Mouse (Mus musculus) intestine, embryonic 14.5 days (tissue): ENCODE measurements at regions not wholly inside any gene's neighbourhood (a gene's known extent, or its start where the extent isn't known, plus 50 kb on each side); places are given as distances from the start of the nearest gene placed in this dataset.

Experiments used
- ATAC-seq: fragments of 200-750 bp; cut with Nextera tagmentation; replicated peaks from 2 replicates; pipeline ENCODE4 v1.8.0; 2017; ENCODE audit warnings: low read depth, moderate number of reproducible peaks, moderate TSS enrichment, moderate library complexity; ENCODE audit not compliant: low FRiP score, low TSS enrichment
- DNase-seq: peaks from one replicate; pipeline ENCODE4 v3.0.0-alpha.2; 2018; ENCODE audit warnings: low spot score
- H3K27ac ChIP-seq: fragments of 300-500 bp; sonication (generic); 2 replicates; pipeline ENCODE4 v1.5.1; 2014; ENCODE audit warnings: low read depth, mild to moderate bottlenecking, control low read depth
- H3K27me3 ChIP-seq: fragments of 300-500 bp; sonication (generic); replicated peaks from 2 replicates; pipeline ENCODE4 v1.6.1; 2014; ENCODE audit warnings: low read length, control low read depth; ENCODE audit not compliant: control insufficient read depth, insufficient read depth
- H3K36me3 ChIP-seq: fragments of 300-500 bp; sonication (generic); 2 replicates; pipeline ENCODE4 v1.6.1; 2014; ENCODE audit warnings: low read length, control low read depth; ENCODE audit not compliant: control insufficient read depth, insufficient read depth
- H3K4me1 ChIP-seq: fragments of 300-500 bp; sonication (generic); replicated peaks from 2 replicates; pipeline ENCODE4 v1.6.1; 2014; ENCODE audit warnings: low read length, control low read depth, mixed read lengths; ENCODE audit not compliant: control insufficient read depth, insufficient read depth
- H3K4me2 ChIP-seq: fragments of 300-500 bp; sonication (generic); 2 replicates; pipeline ENCODE4 v1.6.1; 2014; ENCODE audit warnings: low read length
- H3K4me3 ChIP-seq: fragments of 300-500 bp; sonication (generic); 2 replicates; pipeline ENCODE4 v1.5.1; 2014; ENCODE audit warnings: low read depth, low read length, control low read depth, mixed read lengths
- H3K9ac ChIP-seq: fragments of 300-500 bp; sonication (generic); 2 replicates; pipeline ENCODE4 v1.6.1; 2014; ENCODE audit warnings: mild to moderate bottlenecking, low read length
- H3K9me3 ChIP-seq: fragments of 300-500 bp; sonication (generic); 2 replicates; pipeline ENCODE4 v1.6.1; 2016; ENCODE audit warnings: low read length, control low read depth; ENCODE audit not compliant: control insufficient read depth
- WGBS: fragments of 180-500 bp; shearing (Covaris S2); extraction: QIAGEN DNeasy Blood & Tissue Kit; methylation state at CpG from one replicate; pipeline ENCODE4 v1.1.7; 2014; 5-methylcytosine and 5-hydroxymethylcytosine counted together

GRCm38 (mm10) chr15:88288051-88288450, 312.1 kb upstream of the Zdhhc25 start:
- Histone ChIP-seq H3K27ac (no peak overlapping the region), H3K9ac (no peak overlapping the region), H3K9me3 (no peaks in the 10 kb centered on the region), H3K36me3 (no peaks in the 10 kb centered on the region), H3K4me2 (no peak overlapping the region), H3K27me3 (peaks cover 7% of the 10 kb centered on the region; the same call in 1 of the 2 replicates), H3K4me3 (no peak overlapping the region), H3K4me1 (no peaks in the 10 kb centered on the region)
- no peak for ATAC-seq
- no peak for DNase-seq
- WGBS, result 29% methylated on average over 16 of the region's 16 CpGs

- H3K27ac ChIP-seq, result no peak overlapping the region
- H3K27me3 ChIP-seq, result peaks cover 7% of the 10 kb centered on the region; the same call in 1 of the 2 replicates
- no peaks in the 10 kb centered on the region for H3K9me3 ChIP-seq
- no peak overlapping the region for H3K4me2 ChIP-seq
- H3K36me3 ChIP-seq, result no peaks in the 10 kb centered on the region
- H3K9ac ChIP-seq, result no peak overlapping the region
- WGBS, result 45% methylated on average over 3 of the region's 3 CpGs
- no peaks in the 10 kb centered on the region for H3K4me1 ChIP-seq
- H3K4me3 ChIP-seq, result no peak overlapping the region
- DNase-seq (no peak), ATAC-seq (no peak)
Observed at GRCm38 (mm10) chr15:88288696-88289095, 311.4 kb upstream of the Zdhhc25 start.

- no peaks in the 10 kb centered on the region for H3K4me1 ChIP-seq
- no peak overlapping the region for H3K27ac ChIP-seq
- H3K27me3 ChIP-seq, result peaks cover 7% of the 10 kb centered on the region; the same call in 1 of the 2 replicates
- ATAC-seq (no peak), DNase-seq (no peak)
- no peaks in the 10 kb centered on the region for H3K36me3 ChIP-seq
- H3K9me3 ChIP-seq, result no peaks in the 10 kb centered on the region
- 20% methylated on average over 20 of the region's 20 CpGs for WGBS
- H3K9ac ChIP-seq, result no peak overlapping the region
- no peak overlapping the region for H3K4me3 ChIP-seq
- no peak overlapping the region for H3K4me2 ChIP-seq
Observed at GRCm38 (mm10) chr15:88290740-88291363, 309.2 kb upstream of the Zdhhc25 start.

GRCm38 (mm10) chr15:88299061-88299460, 301.0 kb upstream of the Zdhhc25 start:
- no peak overlapping the region for H3K9ac ChIP-seq
- no peak for ATAC-seq
- no peak overlapping the region for H3K4me2 ChIP-seq
- H3K9me3 ChIP-seq, result no peaks in the 10 kb centered on the region
- no peaks in the 10 kb centered on the region for H3K27me3 ChIP-seq
- WGBS, result 60% methylated on average over 6 of the region's 6 CpGs
- no peaks in the 10 kb centered on the region for H3K4me1 ChIP-seq
- no peak for DNase-seq
- H3K36me3 ChIP-seq, result no peaks in the 10 kb centered on the region
- no peak overlapping the region for H3K27ac ChIP-seq
- H3K4me3 ChIP-seq, result no peak overlapping the region

GRCm38 (mm10) chr15:88311158-88311557, 288.9 kb upstream of the Zdhhc25 start:
- H3K4me2 ChIP-seq, result no peak overlapping the region
- WGBS, result 72% methylated on average over 8 of the region's 8 CpGs
- no peaks in the 10 kb centered on the region for H3K4me1 ChIP-seq
- no peak overlapping the region for H3K27ac ChIP-seq
- no peaks in the 10 kb centered on the region for H3K36me3 ChIP-seq
- DNase-seq, result no peak
- no peak overlapping the region for H3K9ac ChIP-seq
- no peaks in the 10 kb centered on the region for H3K27me3 ChIP-seq
- no peaks in the 10 kb centered on the region for H3K9me3 ChIP-seq
- no peak for ATAC-seq
- no peak overlapping the region for H3K4me3 ChIP-seq

GRCm38 (mm10) chr15:88314810-88315459, 285.2 kb upstream of the Zdhhc25 start:
- H3K9ac ChIP-seq, result no peak overlapping the region

GRCm38 (mm10) chr15:88318048-88318447, 282.1 kb upstream of the Zdhhc25 start:
- DNase-seq, result no peak
- Histone ChIP-seq H3K4me2 (no peak overlapping the region), H3K36me3 (no peaks in the 10 kb centered on the region), H3K9me3 (no peaks in the 10 kb centered on the region), H3K27me3 (no peaks in the 10 kb centered on the region), H3K27ac (no peak overlapping the region), H3K9ac (no peak overlapping the region), H3K4me1 (no peaks in the 10 kb centered on the region), H3K4me3 (no peak overlapping the region)
- WGBS, result 44% methylated on average over 8 of the region's 8 CpGs
- ATAC-seq, result no peak

More at GRCm38 (mm10) chr15:88314810-88315459, 285.2 kb upstream of the Zdhhc25 start:
- no peaks in the 10 kb centered on the region for H3K27me3 ChIP-seq
- no peak overlapping the region for H3K4me2 ChIP-seq
- no peak overlapping the region for H3K27ac ChIP-seq
- ATAC-seq (no peak), DNase-seq (no peak)
- H3K9me3 ChIP-seq, result no peaks in the 10 kb centered on the region
- WGBS, result 57% methylated on average over 12 of the region's 12 CpGs
- no peaks in the 10 kb centered on the region for H3K36me3 ChIP-seq
- H3K4me1 ChIP-seq, result no peaks in the 10 kb centered on the region
- no peak overlapping the region for H3K4me3 ChIP-seq

- H3K36me3 ChIP-seq, result no peaks in the 10 kb centered on the region
- no peak overlapping the region for H3K9ac ChIP-seq
- no peaks in the 10 kb centered on the region for H3K27me3 ChIP-seq
- H3K4me3 ChIP-seq, result no peak overlapping the region
- no peak overlapping the region for H3K27ac ChIP-seq
- DNase-seq, result no peak
- no peak overlapping the region for H3K4me2 ChIP-seq
- no peaks in the 10 kb centered on the region for H3K4me1 ChIP-seq
- no peak for ATAC-seq
- 85% methylated on average over 2 of the region's 2 CpGs for WGBS
- no peaks in the 10 kb centered on the region for H3K9me3 ChIP-seq
Observed at GRCm38 (mm10) chr15:88319527-88319926, 280.6 kb upstream of the Zdhhc25 start.
